Mouse (Mus musculus): Measurements from ENCODE around the gene Parvg.

The Parvg gene

GRCm38 (mm10) chr15:84349915-84350738 is 26.3 kb downstream of the Parvg start:
- peak; percentile 76 for DNase-seq (ENCODE audit: extremely low spot score, low spot score)

- no peak for DNase-seq (ENCODE audit: extremely low spot score, low spot score)
These were observed 27.5 kb downstream of the Parvg start for GRCm38 (mm10) chr15:84351342-84351741.

- no peak for DNase-seq (ENCODE audit: extremely low spot score, low spot score)
These were observed 28.4 kb downstream of the Parvg start for GRCm38 (mm10) chr15:84351915-84352844.

- no peak for DNase-seq (ENCODE audit: extremely low spot score, low spot score)
These were observed 31.3 kb downstream of the Parvg start for GRCm38 (mm10) chr15:84355081-84355480.

- no peak for DNase-seq (ENCODE audit: extremely low spot score, low spot score)
These were observed 40.9 kb downstream of the Parvg start for GRCm38 (mm10) chr15:84364746-84365145.

GRCm38 (mm10) chr15:84365675-84366381 is 42.0 kb downstream of the Parvg start:
- DNase-seq (ENCODE audit: extremely low spot score, low spot score) = no peak

GRCm38 (mm10) chr15:84366574-84366989 is 42.8 kb downstream of the Parvg start:
- no peak for DNase-seq (ENCODE audit: extremely low spot score, low spot score)

GRCm38 (mm10) chr15:84367402-84367801 is 43.6 kb downstream of the Parvg start:
- DNase-seq (ENCODE audit: extremely low spot score, low spot score) = no peak

GRCm38 (mm10) chr15:84372801-84373200 is 49.0 kb downstream of the Parvg start:
- no peak for DNase-seq (ENCODE audit: extremely low spot score, low spot score)

GRCm38 (mm10) chr15:84378734-84379133 is 54.9 kb downstream of the Parvg start:
- DNase-seq (ENCODE audit: extremely low spot score, low spot score) = no peak

GRCm38 (mm10) chr15:84380181-84380580 is 56.4 kb downstream of the Parvg start:
- no peak for DNase-seq (ENCODE audit: extremely low spot score, low spot score)

- DNase-seq (ENCODE audit: extremely low spot score, low spot score) = no peak
These were observed 60.2 kb downstream of the Parvg start for GRCm38 (mm10) chr15:84384066-84384465.

GRCm38 (mm10) chr15:84385995-84386565 is 62.3 kb downstream of the Parvg start:
- no peak for DNase-seq (ENCODE audit: extremely low spot score, low spot score)

GRCm38 (mm10) chr15:84388698-84389131 is 64.9 kb downstream of the Parvg start:
- DNase-seq (ENCODE audit: extremely low spot score, low spot score) = no peak

- no peak for DNase-seq (ENCODE audit: extremely low spot score, low spot score)
These were observed 68.3 kb downstream of the Parvg start for GRCm38 (mm10) chr15:84392131-84392530.

Measured in neural tube, embryonic 10.5 days (tissue).